Mouse (Mus musculus): ENCODE measurements around the gene Olfr463.

DNA sequence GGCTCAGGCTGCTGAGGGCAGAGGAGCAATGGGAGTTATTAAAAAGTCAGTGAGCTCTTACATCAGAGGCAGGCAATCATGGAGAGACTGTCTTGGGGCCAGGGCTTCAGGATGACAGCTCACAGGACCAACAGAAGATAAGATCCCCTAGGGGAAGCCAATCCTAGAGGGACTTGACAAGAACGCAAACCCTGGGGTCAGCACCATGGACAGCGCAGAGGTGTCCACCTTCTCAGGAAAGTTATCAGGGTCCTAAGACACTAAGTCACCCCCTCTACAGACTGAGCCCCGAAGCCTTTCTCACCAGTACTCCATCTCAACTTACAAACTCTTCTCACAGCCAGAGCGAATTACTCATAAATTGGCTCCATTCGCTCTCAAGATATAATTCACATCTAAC is 23.8 kb upstream of the Olfr463 start, which contains the start of gene Olfr464:
- TF ChIP-seq POLR2A (IDR thresholded peaks at IDR 0.05; ENCODE audit: insufficient read depth, low read length) = no peak
- TF ChIP-seq CTCF (IDR thresholded peaks at IDR 0.05; ENCODE audit: low read depth, low read length) = no peak

Data from ES-Bruce4 (cell line).